Mouse (Mus musculus) frontal cortex, postnatal 10 days (tissue): ENCODE results near the gene Ppp1r12b.

Experiments used
- DNase-seq, 2 experiments: peaks; one replicate each; pipeline ENCODE4 v3.0.0; 2022; ENCODE audit warnings: low spot score in 2 of 2, mixed read lengths in 1 of 2

The Ppp1r12b gene

DNA sequence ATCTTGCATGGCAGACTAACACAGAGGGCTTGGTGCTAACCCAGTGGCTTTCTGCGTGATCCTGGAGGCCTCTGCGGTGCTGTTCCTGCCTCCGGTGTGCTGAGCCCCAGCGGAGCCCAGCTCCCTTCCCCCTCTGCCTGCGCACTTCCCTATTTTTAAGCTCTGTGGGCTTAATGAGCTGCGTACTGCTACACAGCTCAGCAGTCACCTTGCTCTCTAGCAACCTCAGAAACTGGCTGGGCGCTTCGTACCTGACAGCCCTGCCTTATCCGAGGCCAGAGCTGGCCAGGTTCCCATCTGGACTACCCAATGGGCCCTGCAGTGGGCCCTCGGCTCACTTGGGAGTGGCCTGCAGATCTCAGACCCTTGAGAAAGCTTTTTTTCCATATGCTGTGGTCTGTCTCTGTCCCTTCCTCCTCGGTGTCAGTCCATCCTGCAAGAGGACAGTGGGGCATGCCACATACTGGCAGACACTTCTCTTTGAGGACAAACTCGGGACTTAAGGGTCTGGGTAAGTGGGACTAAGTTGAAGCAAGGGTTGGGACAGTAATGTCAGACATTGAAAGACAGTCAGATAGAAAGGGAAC lies 235.9 kb downstream of the Ppp1r12b start:
- no peak for DNase-seq

DNA sequence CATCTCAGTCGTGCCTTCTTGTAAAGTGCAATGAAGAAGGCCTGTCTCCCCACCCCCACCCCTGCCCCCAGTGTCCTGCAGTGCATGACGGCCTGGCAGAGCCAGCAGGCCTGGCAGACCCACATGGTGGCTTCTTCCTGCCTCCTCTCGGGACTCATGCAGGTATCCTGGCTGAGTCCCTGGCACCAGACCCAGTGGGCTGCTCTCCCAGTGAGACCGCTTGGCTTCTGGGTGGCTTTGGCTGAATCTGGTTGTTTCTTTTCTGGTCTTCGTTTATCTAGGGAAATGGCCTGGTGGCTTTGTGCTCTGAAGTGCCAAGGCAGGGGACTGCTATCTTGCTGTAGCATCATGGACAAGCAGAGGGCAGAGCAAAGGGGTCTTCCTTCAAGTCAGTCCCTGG lies 240.7 kb downstream of the Ppp1r12b start:
- no peak for DNase-seq

DNA sequence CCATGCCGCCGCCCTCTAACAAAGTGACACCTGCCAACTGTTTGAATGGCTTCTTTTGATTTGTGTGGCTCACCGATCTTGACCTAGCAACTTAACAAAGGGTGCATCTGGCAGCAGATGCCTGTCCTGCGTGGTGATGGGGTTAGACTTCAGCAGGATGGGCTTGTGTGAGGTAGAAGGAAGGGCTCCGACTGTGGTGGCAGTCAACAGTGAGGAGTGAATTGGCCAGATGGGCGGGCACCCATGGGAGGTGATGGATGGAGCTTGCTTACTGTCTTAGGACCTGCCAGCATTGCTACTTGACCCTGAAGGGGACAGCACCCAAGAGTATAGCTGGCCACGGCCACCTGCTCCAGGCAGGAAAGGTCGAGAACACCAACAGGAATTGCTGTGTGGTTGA lies 241.6 kb downstream of the Ppp1r12b start:
- no peak for DNase-seq

DNA sequence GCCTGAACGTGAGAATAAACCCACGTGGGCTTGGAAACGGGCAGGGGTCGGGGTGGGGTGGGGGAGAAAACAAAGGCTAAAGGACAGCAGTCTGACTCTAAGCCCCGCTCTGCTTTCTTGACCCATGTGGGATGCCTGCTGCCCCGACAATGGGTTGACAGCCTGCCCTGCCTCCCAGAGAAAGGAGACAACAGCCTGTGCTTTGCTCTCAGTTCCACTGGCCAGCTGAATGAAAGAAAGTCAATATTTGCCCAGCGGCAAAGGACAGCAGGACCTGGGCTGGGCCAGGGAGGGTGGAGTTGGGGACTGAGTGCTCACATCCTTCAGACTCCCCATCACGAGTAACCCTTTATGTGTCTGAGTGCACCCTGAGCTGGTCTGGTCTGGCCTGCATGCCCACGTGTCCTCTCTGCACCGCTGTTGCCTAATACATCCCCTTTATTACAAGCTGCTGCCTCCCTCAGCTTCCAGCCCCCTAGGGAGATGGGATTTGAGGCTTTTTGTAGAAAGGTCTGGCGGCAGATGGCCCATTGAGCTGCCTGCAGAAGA lies 242.2 kb downstream of the Ppp1r12b start:
- no peak for DNase-seq

DNA sequence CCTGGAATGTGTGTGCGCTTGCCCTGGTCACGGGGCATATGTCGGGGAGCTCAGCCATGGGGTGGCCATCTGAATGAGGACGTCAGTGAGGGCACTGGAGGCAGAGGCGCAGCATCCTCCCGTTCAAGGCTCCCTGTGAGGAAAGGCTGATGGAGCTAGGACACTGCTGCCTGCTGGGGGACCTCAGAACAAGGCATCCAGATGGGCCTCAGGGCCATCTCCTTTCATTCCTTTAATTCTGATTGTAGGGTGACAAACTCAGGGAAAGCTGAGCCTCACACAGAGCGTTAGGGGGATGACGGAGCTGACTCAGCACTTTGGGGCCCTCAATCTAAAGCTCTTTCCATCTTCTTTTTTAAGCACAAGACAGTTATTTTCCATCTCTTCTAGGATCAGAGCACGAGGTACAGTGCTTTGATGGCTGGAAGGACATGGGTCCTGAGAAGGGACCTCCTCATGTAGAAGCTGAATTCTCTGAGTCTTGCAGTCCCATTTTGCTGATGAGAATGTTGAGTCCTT lies 242.9 kb downstream of the Ppp1r12b start:
- no peak for DNase-seq

DNA sequence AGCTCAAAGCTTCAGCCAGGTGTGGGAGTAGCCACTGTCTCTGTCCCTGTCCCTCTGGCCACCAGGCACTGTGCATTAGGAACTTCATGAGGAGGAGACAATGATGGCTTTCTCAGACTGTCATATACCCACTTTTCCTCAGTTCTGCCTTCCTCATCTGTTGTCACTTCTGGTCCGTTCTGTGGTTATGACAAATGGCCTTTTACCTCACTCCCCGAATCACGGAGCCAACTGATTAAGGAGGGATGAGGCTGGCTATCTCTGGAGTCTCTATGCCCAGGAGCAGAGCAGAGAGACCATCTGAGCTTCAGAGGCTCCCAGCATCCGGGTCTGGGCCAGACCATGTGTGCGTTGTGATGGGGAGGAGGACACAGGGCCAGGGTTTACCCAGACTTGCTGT lies 244.1 kb downstream of the Ppp1r12b start:
- no peak for DNase-seq

DNA sequence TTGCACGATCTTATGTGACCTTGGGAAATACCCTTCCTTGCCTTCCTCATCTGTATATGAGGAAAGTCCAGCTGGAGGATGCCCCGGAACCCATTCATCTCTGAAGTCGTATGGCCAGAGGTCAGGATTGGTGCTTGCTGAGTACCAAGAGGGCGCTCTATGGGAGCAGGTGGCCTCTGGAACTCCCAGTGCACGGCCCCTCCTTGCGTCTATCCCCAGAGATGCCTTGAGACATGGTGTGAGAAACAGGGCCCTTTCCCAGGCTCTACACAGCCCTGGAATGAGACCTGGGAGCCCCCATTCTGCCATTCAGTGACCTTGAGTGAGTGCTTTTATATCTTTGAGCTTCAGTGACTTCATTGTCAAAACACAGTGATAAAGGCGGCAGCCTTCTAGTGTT lies 244.7 kb downstream of the Ppp1r12b start:
- DNase-seq: no peak

DNA sequence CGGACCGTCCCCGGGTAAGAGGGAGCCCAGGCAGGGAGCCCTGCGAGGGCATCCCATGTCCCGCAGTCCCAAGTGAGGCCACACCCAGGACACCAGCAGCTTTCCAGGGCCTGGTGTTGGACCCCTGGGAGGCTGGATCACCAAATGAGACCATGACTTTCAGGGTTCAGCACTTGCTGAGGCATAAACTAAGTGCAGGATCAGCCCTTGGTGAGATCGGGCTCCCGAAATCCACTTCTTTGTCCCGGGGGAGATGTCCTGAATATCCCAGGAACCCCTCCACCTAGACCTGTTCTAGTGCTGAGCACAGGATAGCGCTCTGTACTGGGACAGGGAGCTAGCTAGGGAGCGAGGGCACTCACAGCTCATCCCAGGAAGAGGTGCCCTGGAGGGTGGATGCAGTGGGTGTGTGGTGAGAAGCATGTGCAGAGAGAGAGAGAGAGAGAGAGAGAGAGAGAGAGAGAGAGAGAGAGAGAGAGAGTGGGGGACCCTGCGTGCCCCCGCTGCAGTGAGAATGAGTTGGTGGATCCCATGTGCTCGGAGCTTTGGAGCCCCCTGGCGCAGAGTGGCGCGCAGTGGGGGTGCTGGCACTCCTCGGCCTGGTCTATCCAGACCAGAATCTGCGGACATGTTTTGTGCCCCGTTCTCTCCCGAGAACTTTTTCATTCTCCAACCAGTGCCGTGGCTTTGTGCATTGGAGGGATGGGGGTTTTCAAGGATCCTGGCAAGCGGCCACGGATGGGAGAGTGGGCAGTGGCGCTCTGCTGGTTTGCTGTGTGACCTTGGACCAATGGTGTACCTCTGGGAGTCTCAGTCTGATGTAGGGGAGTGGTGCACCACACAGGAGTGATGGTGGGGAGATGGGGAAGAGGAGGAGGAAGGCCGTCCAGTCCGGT lies 246.1 kb downstream of the Ppp1r12b start:
- DNase-seq: no peak

DNA sequence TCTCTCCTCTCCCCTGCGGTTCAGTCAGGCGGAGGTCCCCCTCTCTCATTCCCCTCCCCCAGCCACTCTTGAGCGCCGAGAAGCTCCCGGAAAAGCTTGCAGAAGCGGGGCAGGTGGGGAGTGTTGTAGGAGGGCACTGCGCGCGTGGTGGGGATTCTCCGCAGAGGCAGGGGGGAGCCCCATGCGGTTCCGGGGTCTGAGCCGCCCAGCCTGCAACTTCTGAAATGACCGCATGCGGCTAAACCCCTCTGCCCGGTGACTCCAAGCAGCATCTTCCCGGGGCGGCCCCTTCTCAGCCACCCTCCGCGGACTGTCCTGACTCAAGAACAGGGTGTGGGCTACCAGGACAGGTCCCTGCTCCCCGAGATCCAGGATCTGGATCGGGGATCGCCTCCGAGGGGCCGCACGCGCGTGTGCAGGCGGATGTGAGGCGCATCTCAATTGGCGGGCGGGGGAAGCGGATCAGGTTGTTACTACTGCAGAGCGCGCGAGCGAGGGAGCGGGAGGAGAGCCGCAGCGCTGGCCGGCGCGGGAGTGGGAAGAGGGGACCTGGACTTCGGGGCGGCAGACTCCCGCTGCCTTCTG lies 246.8 kb downstream of the Ppp1r12b start:
- DNase-seq: peak in 1 of 2 experiments; percentile 41

DNA sequence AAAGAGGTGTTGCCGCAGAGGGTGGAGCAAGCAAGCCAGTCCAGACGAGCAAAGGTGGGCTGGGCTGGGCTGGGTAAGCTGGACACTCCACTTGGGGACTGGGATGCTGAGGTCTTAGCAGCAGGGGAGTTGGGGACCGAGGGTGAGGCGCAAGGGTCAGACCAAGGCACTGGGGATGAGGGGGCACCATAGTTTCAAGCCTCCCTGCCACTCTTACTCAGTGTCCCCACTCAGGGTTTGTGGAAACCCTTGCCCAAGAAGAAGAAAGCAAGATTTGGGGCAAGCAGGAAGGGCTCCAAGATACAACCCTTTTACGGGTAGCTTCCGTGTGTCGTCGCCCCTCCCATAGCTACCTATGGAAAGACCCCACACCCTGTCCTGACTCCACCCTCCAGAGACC lies 247.5 kb downstream of the Ppp1r12b start:
- no peak for DNase-seq

DNA sequence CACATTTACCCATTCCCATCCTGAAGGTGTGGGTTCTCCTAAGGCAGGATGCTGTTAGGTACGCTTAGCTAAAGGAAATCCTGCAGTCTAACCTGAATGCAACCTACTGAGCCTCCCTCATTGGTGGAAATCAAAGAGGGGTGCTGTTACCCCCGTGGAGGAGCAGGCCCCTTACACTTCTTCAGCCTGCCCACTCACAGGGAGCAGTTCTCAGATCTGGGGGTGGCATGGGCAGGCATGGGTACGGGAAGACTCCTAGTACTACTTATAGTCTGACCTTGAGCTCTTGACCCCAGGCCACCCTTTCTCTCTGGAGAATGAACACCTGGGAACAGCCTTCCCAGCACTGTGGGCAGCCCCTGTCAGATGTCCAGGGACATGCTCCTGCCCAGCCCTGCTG lies 248.2 kb downstream of the Ppp1r12b start:
- DNase-seq: no peak

DNA sequence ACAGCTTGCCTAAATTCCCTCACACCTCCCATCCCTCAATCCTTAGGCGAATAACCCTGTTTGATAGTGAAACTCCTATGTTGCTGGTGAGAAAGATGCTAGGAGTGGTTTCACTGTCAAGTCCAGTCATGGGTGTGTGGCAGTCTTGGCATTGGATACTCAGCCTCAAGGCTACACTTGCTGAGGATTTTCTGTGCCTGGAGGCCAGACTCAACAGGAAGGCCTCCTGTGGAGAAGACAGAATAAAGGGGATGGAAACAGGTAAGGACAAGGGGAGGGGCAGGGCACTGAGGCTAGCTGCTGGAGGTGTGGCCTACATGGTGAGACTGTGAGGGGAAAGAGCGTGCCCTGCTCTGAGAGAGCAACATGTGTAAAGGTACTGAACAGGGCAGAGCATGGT lies 249.2 kb downstream of the Ppp1r12b start:
- DNase-seq: no peak
